Mouse (Mus musculus): ENCODE results near the gene Hcn2. TPM values are rescaled to one million over a fixed set of nuclear protein-coding genes. Genes with fewer than 3 reads are reported as not detected.

The Hcn2 gene
- 0.06 and 0.08 TPM in 2 replicates for polyA plus RNA-seq (2016; fragmentation: Nextera tagmentation; extraction: Ambion mirVana)

DNA sequence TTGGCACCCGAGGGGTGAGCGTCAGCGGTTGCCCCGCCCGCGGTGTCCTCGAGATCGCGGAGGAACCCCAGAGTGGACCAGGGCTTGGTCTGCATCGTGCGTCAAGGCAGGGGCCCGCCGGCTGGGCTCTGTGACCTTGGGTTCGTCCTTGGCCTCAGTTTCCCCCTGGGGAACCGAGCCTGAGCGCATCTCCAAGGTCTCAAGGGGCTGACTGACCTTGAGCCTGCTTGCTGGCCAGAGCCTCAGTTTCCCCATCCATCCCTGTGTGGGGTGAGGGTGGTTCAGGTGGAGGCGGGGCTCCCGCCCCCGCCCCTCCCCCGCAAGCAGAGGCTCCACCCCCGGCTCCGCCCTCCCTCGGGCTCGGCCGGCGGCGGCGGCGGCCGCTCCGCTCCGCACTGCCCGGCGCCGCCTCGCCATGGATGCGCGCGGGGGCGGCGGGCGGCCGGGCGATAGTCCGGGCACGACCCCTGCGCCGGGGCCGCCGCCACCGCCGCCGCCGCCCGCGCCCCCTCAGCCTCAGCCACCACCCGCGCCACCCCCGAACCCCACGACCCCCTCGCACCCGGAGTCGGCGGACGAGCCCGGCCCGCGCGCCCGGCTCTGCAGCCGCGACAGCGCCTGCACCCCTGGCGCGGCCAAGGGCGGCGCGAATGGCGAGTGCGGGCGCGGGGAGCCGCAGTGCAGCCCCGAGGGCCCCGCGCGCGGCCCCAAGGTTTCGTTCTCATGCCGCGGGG, at the start of gene Hcn2:
TSS of gene Hcn2 (plus strand) at position 381 of the 734 bp plus-strand sequence.
- Histone ChIP-seq H3K4me1 (peaks cover 14% of the 10 kb centered on the region), H3K36me3 (peaks cover 8% of the 10 kb centered on the region), H3K4me3 (peak within 1 kb of the TSS; percentile 56), H3K27me3 (peaks cover 57% of the 10 kb centered on the region), H3K4me2 (replicated peaks) (peak within 1 kb of the TSS; percentile 98), H3K9me3 (no peaks in the 10 kb centered on the region), H3K9ac (peak within 1 kb of the TSS; percentile 57), H3K27ac (no peak within 1 kb of the TSS)
- WGBS = 2% methylated on average over 81 of the region's 91 CpGs
- no peak for ATAC-seq (ENCODE audit: insufficient number of reproducible peaks, insufficient read depth, low FRiP score, low TSS enrichment)

- Histone ChIP-seq H3K4me3 (no peak overlapping the region), H3K27me3 (no peaks in the 10 kb centered on the region), H3K9ac (no peak overlapping the region)
Observed at GRCm38 (mm10) chr10:79668076-79668475, 48.4 kb upstream of the Hcn2 start.

GRCm38 (mm10) chr10:79668771-79669575, 47.5 kb upstream of the Hcn2 start, which contains the start of gene Tpgs1:
Tpgs1 (plus strand) TSS chr10:79669369.
- Histone ChIP-seq H3K36me3 (0 out of 2 replicates have a peak, but pooled peaks cover 7% of the 10 kb centered on the region), H3K4me3 (peak within 1 kb of the TSS; percentile 85), H3K4me2 (replicated peaks) (peak within 1 kb of the TSS; percentile 91), H3K27ac (peak within 1 kb of the TSS; percentile 94), H3K9ac (peak within 1 kb of the TSS; percentile 78), H3K4me1 (peaks cover 13% of the 10 kb centered on the region), H3K9me3 (no peaks in the 10 kb centered on the region), H3K27me3 (no peaks in the 10 kb centered on the region)
- whole genome bisulfite sequencing = under 1% methylated on average over 45 of the region's 45 CpGs
- peak; percentile 57 for ATAC-seq (ENCODE audit: insufficient number of reproducible peaks, insufficient read depth, low FRiP score, low TSS enrichment)

More at GRCm38 (mm10) chr10:79668076-79668475, 48.4 kb upstream of the Hcn2 start:
- H3K4me1 ChIP-seq = peaks cover 13% of the 10 kb centered on the region
- H3K27ac ChIP-seq = no peak overlapping the region
- H3K4me2 ChIP-seq (replicated peaks) = no peak overlapping the region
- 82% methylated on average over 5 of the region's 5 CpGs for WGBS
- 0 out of 2 replicates have a peak, but pooled peaks cover 2% of the 10 kb centered on the region for H3K36me3 ChIP-seq
- ATAC-seq (ENCODE audit: insufficient number of reproducible peaks, insufficient read depth, low FRiP score, low TSS enrichment) = no peak
- H3K9me3 ChIP-seq = no peaks in the 10 kb centered on the region

DNA sequence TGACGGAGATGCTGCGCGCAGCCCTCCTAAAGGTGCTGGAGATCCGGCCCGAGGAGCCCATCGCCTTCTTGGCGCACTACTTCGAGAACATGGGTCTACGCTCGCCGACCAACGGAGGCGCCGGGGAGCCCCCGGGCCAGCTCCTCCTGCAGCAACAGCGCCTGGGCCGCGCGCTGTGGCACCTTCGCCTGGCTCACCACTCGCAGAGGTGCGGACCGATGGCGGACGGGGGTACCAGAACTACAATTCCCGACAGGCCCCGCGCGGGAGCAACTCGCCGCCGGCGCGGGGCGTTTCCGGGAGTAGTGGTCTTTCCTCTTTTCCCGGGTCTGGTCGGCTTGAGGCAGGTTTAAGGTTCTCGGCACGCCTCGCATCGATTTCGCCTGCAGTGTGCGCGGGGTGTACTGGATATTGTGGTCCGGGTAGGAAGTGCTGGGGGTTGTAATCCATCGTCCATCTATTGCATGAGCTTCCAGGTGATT, 46.8 kb upstream of the Hcn2 start:
- ATAC-seq (ENCODE audit: insufficient number of reproducible peaks, insufficient read depth, low FRiP score, low TSS enrichment) = peak; percentile 44
- under 1% methylated on average over 47 of the region's 47 CpGs for WGBS
- H3K27ac ChIP-seq = peak overlapping the region; percentile 94
- no peaks in the 10 kb centered on the region for H3K27me3 ChIP-seq
- peak overlapping the region; percentile 85 for H3K4me3 ChIP-seq
- H3K9ac ChIP-seq = peak overlapping the region; percentile 78
- 0 out of 2 replicates have a peak, but pooled peaks cover 7% of the 10 kb centered on the region for H3K36me3 ChIP-seq
- peak overlapping the region; percentile 91 for H3K4me2 ChIP-seq (replicated peaks)
- H3K4me1 ChIP-seq = peaks cover 13% of the 10 kb centered on the region
- no peaks in the 10 kb centered on the region for H3K9me3 ChIP-seq

GRCm38 (mm10) chr10:79670071-79670888, 46.2 kb upstream of the Hcn2 start:
- WGBS = 35% methylated on average over 15 of the region's 15 CpGs
- Histone ChIP-seq H3K4me1 (peaks cover 13% of the 10 kb centered on the region), H3K9ac (peak overlapping the region; percentile 78), H3K36me3 (0 out of 2 replicates have a peak, but pooled peaks cover 7% of the 10 kb centered on the region), H3K9me3 (no peaks in the 10 kb centered on the region), H3K4me2 (replicated peaks) (peak overlapping the region; percentile 91), H3K27ac (peak overlapping the region; percentile 94), H3K4me3 (peak overlapping the region; percentile 85), H3K27me3 (no peaks in the 10 kb centered on the region)
- peak; percentile 6; the same call in 1 of the 2 replicates for ATAC-seq (ENCODE audit: insufficient number of reproducible peaks, insufficient read depth, low FRiP score, low TSS enrichment)

DNA sequence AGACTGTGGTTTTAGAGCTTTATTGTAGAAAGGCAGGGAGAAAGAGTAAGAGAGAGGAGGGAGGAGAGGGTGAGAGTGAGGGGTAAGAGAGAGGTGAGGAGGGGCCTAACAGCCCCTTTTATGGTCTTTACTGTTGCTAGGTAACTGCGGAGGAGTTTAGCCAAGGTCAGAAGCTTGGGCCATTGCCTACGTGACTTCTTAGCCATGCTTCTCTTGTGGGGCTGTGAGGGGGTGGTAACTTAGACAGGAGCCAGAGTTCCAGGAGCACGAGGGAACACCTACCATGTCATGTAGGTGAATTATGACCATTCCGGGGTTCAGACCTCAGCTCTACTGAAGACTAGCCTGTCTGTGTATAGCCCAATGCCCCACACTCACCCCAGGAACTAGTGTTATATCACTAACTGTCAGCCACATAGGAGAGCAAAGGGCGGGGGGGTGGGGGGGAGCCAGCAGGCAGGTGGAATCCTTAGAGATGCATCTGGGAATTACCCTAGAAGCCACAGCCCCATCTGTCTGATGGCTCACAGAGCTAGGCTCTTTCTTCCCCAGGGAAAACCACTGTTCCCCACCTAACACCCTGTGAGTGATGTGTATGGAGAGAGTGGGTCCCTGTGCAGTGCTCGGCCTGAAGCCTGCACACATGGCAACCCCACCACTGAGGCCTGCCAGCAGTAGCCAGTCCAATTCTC, 44.9 kb upstream of the Hcn2 start:
- no peak overlapping the region for H3K27ac ChIP-seq
- peaks cover 15% of the 10 kb centered on the region for H3K36me3 ChIP-seq
- no peak overlapping the region for H3K9ac ChIP-seq
- H3K27me3 ChIP-seq = no peaks in the 10 kb centered on the region
- no peak overlapping the region for H3K4me3 ChIP-seq
- 80% methylated on average over 6 of the region's 6 CpGs for whole genome bisulfite sequencing
- ATAC-seq (ENCODE audit: insufficient number of reproducible peaks, insufficient read depth, low FRiP score, low TSS enrichment) = no peak
- H3K9me3 ChIP-seq = no peaks in the 10 kb centered on the region
- H3K4me2 ChIP-seq (replicated peaks) = no peak overlapping the region; the same call in 1 of the 2 replicates
- peaks cover 13% of the 10 kb centered on the region for H3K4me1 ChIP-seq

- H3K9ac ChIP-seq = no peak overlapping the region
- no peaks in the 10 kb centered on the region for H3K27me3 ChIP-seq
- WGBS = 66% methylated on average over 3 of the region's 3 CpGs
- no peak overlapping the region for H3K27ac ChIP-seq
- no peak for ATAC-seq (ENCODE audit: insufficient number of reproducible peaks, insufficient read depth, low FRiP score, low TSS enrichment)
- no peak overlapping the region; the same call in 1 of the 2 replicates for H3K4me2 ChIP-seq (replicated peaks)
- no peak overlapping the region for H3K4me3 ChIP-seq
- peaks cover 15% of the 10 kb centered on the region for H3K36me3 ChIP-seq
- no peaks in the 10 kb centered on the region for H3K9me3 ChIP-seq
- peaks cover 13% of the 10 kb centered on the region for H3K4me1 ChIP-seq
Observed at GRCm38 (mm10) chr10:79672088-79672455, 44.4 kb upstream of the Hcn2 start.

DNA sequence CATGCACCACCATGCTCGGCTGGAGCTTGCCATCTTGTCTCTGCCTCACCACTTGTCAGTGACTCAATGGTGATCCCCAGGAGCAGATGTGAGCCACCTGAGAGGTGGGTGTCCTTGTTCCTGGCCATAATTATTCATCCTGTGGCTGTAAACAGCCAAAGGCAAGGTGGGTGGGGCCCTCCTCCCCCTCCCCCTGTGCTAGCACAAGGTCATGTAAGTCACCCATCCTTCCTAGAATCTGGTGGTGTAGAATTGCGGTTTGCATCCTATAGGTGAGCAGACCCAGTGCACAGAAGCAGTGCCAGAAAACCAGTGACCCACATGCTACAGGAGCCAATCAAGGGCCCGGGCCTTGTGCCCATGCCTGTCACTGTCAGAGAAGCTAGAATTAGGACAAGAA, 43.4 kb upstream of the Hcn2 start:
- H3K27ac ChIP-seq = no peak overlapping the region
- ATAC-seq (ENCODE audit: insufficient number of reproducible peaks, insufficient read depth, low FRiP score, low TSS enrichment) = no peak
- peaks cover 15% of the 10 kb centered on the region for H3K36me3 ChIP-seq
- WGBS = 90% methylated on average over 3 of the region's 3 CpGs
- peaks cover 13% of the 10 kb centered on the region for H3K4me1 ChIP-seq
- no peak overlapping the region for H3K4me2 ChIP-seq (replicated peaks)
- no peaks in the 10 kb centered on the region for H3K9me3 ChIP-seq
- H3K4me3 ChIP-seq = no peak overlapping the region
- H3K27me3 ChIP-seq = no peaks in the 10 kb centered on the region
- no peak overlapping the region for H3K9ac ChIP-seq

DNA sequence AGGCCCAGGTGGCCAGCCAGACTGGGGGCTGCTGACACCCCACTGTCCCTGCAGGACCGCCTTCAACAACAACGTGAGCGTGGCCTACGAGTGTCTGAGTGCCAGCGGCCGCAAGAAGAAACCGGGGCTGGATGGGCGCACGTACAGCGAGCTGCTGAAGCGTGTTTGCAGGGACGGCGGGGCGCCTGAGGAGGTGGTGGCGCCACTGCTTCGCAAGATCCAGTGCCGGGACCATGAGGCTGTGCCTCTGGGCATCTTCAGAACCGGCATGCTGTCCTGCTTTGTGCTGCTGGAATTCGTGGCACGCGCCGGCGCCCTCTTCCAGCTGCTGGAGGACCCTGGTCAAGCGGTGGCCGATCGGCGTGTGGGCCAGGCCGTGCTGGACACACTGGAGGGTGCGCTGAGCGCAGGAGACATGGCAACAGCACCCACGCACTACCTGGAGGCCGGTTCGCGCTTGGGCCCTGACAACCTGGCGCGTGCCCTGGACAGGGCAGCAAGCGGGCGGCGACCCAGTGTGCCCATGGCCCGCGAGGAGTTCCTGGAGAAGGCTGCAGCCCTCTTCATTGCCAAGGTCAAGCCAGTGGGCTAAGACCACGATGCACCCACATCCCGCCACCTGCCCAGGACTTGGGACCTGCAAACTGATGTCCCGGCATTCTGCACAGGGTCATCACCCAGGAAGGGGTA, 40.9 kb upstream of the Hcn2 start:
- no peak overlapping the region for H3K4me2 ChIP-seq (replicated peaks)
- H3K4me1 ChIP-seq = peaks cover 8% of the 10 kb centered on the region
- H3K36me3 ChIP-seq = peaks cover 15% of the 10 kb centered on the region
- 52% methylated on average over 44 of the region's 44 CpGs for WGBS
- no peak for ATAC-seq (ENCODE audit: insufficient number of reproducible peaks, insufficient read depth, low FRiP score, low TSS enrichment)
- H3K27ac ChIP-seq = no peak overlapping the region
- no peak overlapping the region for H3K9ac ChIP-seq
- H3K27me3 ChIP-seq = no peaks in the 10 kb centered on the region
- no peak overlapping the region for H3K4me3 ChIP-seq
- H3K9me3 ChIP-seq = no peaks in the 10 kb centered on the region

Measured in embryonic facial prominence, embryonic 12.5 days (tissue).